Mouse (Mus musculus): ENCODE data around the gene Emc6.
A peak's percentile ranks its signal among the peaks of the same experiment; 100 is the strongest.

Emc6 gene

DNA sequence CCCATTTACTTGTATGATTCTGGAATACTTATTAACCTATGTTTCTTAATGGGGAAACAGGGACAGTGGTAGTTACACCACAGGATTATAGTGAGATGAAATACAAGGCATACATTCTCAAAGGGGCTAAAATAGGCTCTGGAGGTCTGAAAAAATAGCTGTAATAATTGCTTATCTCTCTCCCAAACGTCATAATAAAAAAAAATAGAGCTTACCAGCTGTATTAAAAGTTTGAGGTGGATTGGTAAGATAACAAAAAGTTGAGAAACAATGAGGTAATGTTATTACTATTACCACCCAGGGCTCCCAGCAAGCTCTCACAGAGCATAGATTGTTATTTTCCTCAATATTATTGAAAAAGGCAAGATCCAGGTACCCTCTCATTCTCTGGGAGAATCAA lies 21.4 kb upstream of the Emc6 start:
- Histone ChIP-seq H3K27me3 (ENCODE audit: control insufficient read depth, insufficient read depth, low read length, poor library complexity, severe bottlenecking) (no peaks in the 10 kb centered on the region), H3K36me3 (ENCODE audit: control insufficient read depth, insufficient read depth, low read length, poor library complexity, severe bottlenecking) (0 out of 2 replicates have a peak, but pooled peaks cover 2% of the 10 kb centered on the region)
- no peak for DNase-seq (ENCODE audit: low read depth, low spot score)

DNA sequence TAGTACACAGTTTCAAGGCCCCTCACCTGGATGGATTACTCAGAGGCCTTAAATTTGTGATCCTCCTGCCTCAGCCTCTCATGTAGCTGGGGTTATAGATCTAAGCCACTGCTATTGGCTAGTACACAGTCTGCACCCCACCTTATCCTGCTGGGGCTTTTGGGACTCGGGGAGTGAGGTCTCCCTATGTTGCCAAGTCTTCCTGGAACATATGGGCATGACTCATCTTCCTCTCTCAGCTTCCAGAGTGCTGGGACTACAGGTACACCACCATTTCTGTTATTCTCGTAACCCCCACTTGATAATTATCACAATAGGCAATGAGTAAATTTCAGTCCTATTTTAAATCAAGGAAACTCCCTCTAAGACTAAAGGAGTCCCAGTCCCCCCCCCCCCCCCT lies 17.6 kb upstream of the Emc6 start:
- Histone ChIP-seq H3K36me3 (ENCODE audit: control insufficient read depth, insufficient read depth, low read length, poor library complexity, severe bottlenecking) (peaks cover 2% of the 10 kb centered on the region; the same call in 1 of the 2 replicates), H3K27me3 (ENCODE audit: control insufficient read depth, insufficient read depth, low read length, poor library complexity, severe bottlenecking) (no peaks in the 10 kb centered on the region)
- no peak for DNase-seq (ENCODE audit: low read depth, low spot score)

DNA sequence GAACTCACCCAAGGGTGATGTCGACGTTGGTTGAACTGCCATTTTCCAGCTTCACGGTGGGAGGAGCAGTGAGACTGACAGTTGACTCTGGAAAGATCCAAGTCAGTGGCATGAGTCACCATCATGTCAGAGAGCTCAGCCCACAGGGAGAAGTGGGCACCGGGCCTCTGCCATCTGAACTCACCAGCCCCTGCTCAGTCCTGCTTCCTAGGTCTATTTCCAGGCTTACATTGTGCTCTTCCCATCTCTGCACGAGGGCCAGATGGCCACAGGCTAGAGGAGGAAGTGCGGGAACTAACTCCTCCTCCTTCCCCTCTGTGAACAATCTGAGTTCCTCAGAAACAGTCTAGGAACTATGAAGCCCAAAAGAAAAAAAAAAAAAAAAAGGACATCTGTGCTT lies 16.2 kb upstream of the Emc6 start:
- peaks cover 3% of the 10 kb centered on the region; the same call in 1 of the 2 replicates for H3K36me3 ChIP-seq (ENCODE audit: control insufficient read depth, insufficient read depth, low read length, poor library complexity, severe bottlenecking)
- DNase-seq (ENCODE audit: low read depth, low spot score): no peak
- H3K27me3 ChIP-seq (ENCODE audit: control insufficient read depth, insufficient read depth, low read length, poor library complexity, severe bottlenecking): no peaks in the 10 kb centered on the region

DNA sequence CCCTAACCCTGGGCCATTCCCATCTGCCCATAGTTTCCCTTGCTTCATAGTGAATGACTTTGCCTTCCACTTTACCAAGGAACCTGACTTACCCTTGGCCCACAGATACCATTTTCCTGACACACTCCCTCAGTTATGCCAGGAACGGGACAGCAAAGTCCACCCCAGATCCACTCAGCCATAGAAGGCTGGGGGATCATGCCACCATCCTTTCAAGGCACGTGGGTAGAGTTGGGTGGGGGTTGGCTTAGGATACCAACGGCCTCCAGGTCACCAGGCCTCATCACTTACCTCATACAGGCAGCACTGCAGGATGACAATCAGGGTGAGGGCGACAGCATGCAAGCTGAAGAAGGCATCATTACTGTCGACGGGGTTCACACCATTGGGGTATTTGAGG lies 10.4 kb upstream of the Emc6 start:
- Histone ChIP-seq H3K36me3 (ENCODE audit: control insufficient read depth, insufficient read depth, low read length, poor library complexity, severe bottlenecking) (peaks cover 5% of the 10 kb centered on the region), H3K27me3 (ENCODE audit: control insufficient read depth, insufficient read depth, low read length, poor library complexity, severe bottlenecking) (no peaks in the 10 kb centered on the region)
- DNase-seq (ENCODE audit: low read depth, low spot score): no peak

DNA sequence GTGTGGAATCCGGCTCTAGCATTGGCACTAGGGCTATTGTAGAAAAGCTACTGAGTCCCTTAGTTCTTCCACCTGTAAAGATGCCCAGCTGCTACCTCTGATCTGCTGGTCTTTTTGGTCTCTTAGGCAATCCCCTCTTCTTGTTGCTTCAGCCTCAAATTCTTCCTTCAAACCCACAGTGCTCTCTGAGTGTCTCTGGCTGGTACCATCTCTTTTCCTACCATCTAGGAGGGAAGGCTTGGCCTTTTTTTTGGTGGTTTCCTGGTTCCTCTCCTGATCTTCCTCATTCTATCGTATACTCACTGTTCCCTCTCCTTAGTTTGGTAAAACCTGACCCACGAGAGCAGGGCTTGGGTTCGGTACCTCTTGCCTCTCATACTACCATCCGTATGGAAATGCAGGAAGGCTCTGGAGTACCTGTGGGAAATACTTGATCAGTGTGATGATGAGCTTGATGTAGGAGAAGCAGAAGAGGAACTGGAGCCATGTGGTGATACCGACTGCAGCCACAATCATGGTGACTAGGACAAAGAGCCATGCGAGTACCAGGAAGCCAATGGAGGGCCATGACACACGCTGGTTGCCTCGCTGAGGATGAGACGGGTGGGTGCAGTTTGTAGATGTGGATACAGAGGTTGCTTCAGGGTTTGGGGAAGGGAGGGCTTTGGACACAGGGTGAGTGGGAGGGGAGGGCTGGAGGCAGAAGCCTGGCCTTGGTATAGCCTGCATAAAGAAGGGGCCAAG lies 9.2 kb upstream of the Emc6 start:
- Histone ChIP-seq H3K27me3 (ENCODE audit: control insufficient read depth, insufficient read depth, low read length, poor library complexity, severe bottlenecking) (no peaks in the 10 kb centered on the region), H3K36me3 (ENCODE audit: control insufficient read depth, insufficient read depth, low read length, poor library complexity, severe bottlenecking) (peaks cover 5% of the 10 kb centered on the region; the same call in 1 of the 2 replicates)
- DNase-seq (ENCODE audit: low read depth, low spot score): no peak

DNA sequence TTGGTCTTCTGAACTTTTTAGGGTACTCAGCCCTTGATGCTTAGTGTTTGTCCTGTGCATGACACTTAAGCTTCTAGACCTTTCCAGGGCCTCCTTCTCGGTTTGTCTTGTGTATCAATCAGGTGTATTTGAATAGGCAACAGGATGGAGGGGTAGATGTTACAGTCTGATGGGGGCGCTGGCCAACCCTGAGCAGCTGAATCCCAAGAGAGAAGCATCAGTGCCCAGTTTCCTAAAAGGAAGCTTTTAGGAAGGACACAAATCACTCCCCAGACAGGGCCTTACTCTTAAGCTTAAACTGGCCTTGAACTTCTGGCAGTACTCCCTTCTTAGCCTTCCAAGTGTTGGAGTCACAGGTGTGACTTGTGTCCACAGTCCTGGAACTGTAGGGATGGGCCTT lies 1.1 kb upstream of the Emc6 start:
- DNase-seq (ENCODE audit: low read depth, low spot score): peak; percentile 28
- no peaks in the 10 kb centered on the region for H3K27me3 ChIP-seq (ENCODE audit: control insufficient read depth, insufficient read depth, low read length, poor library complexity, severe bottlenecking)

DNA sequence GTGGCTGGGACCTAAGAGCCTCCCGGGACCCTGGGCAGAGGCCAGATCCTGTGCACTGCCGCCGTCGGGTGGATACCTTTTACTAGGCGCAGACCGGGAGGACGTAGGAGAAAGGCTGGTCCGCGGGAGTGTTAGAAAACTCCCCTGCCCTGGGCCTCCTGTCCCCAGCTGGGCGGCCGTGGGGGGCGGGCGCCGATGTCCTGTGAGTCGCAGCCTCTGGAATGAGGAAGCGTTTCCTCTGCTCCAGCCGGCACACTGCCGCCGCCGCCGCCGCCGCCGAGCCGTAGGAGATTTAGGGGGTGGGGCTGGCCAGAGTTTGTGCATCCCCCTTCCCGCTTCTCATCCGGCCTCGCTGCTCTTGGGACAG lies 655 bp upstream of the Emc6 start:
- H3K36me3 ChIP-seq (ENCODE audit: control insufficient read depth, insufficient read depth, low read length, poor library complexity, severe bottlenecking): no peaks in the 10 kb centered on the region
- DNase-seq (ENCODE audit: low read depth, low spot score): peak; percentile 26
- no peaks in the 10 kb centered on the region for H3K27me3 ChIP-seq (ENCODE audit: control insufficient read depth, insufficient read depth, low read length, poor library complexity, severe bottlenecking)

More for the DNA sequence above, 1.1 kb upstream of the Emc6 start:
- no peaks in the 10 kb centered on the region for H3K36me3 ChIP-seq (ENCODE audit: control insufficient read depth, insufficient read depth, low read length, poor library complexity, severe bottlenecking)

DNA sequence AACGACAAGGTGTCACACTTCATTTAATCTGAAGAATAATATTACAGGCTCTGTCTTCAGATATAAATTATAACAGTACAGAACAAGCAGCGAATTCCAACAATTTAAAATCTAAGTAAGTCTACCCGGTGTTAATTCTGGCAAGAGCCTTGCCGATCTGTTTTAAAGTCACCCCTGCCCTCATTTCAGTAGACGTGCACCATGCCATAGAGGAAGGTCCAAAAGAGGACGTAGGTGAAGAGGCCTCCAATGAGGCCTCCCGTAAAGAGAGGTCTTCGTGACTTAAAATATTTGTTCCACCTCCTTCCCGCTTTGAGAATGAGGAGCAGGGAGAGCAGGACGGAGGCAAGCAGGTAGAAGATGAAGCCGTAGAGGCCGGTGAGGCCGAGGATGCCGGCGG lies 651 bp downstream of the Emc6 start:
- Histone ChIP-seq H3K27me3 (ENCODE audit: control insufficient read depth, insufficient read depth, low read length, poor library complexity, severe bottlenecking) (no peaks in the 10 kb centered on the region), H3K36me3 (ENCODE audit: control insufficient read depth, insufficient read depth, low read length, poor library complexity, severe bottlenecking) (no peaks in the 10 kb centered on the region)
- peak; percentile 22 for DNase-seq (ENCODE audit: low read depth, low spot score)

DNA sequence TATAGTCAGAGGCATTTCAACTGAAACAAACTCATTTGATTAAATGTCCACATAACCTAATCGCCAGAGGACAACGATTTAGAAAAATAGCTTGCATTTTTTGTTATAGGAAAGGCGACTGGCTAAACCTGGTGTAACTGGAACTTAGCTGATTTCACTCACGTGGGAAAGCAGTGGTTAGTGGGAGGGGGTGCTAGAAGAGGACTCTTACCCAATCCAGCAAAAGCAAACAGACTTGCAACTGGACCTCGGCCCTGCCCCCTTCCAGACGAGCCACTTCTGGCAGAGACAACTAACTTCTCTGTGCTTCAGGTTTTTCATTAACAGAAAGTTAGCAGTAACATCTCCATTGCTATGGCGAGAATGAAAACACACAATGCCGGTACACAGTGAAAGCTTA lies 1.2 kb downstream of the Emc6 start:
- Histone ChIP-seq H3K36me3 (ENCODE audit: control insufficient read depth, insufficient read depth, low read length, poor library complexity, severe bottlenecking) (no peaks in the 10 kb centered on the region), H3K27me3 (ENCODE audit: control insufficient read depth, insufficient read depth, low read length, poor library complexity, severe bottlenecking) (no peaks in the 10 kb centered on the region)
- no peak for DNase-seq (ENCODE audit: low read depth, low spot score)

DNA sequence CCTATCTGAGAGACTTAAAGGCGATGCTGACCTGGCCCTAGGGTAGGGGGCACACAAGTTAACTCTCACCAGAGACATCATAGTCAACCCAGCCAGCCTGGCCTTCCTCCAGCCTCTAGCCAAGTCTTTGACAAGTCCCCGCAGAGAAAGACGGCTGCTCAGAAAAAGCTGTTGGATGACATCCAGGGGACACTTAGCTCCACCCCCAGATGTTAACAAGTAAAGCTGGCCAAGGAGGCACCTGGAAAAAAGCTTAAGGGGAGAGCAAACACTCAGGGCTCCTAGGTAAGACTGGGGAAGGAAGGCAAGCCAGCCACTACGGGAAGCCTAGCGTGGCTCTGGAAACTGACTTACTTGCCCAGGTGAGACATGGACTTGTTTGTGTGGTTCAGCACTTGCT lies 4.7 kb downstream of the Emc6 start:
- no peaks in the 10 kb centered on the region for H3K27me3 ChIP-seq (ENCODE audit: control insufficient read depth, insufficient read depth, low read length, poor library complexity, severe bottlenecking)
- H3K36me3 ChIP-seq (ENCODE audit: control insufficient read depth, insufficient read depth, low read length, poor library complexity, severe bottlenecking): no peaks in the 10 kb centered on the region
- no peak for DNase-seq (ENCODE audit: low read depth, low spot score)

DNA sequence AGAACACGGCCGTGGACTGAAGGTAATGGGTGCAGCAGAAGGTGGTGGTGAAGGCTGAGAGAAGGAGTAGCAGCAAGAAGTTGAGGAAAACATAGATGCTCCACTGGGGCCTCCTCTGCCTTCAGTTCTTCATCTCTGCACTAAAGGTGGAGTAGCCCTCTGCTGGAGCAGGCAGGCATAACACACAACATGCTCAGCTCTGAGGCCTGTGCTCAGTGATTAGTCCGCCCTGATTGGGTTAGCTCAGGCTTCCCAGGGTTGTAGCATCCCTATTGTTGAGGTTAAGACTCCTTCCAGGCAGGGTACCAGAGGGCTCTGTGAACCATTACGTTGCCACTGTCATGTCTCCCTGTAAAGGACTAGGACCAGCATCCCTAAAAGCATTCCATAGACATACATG lies 7.6 kb downstream of the Emc6 start:
- Histone ChIP-seq H3K27me3 (ENCODE audit: control insufficient read depth, insufficient read depth, low read length, poor library complexity, severe bottlenecking) (no peaks in the 10 kb centered on the region), H3K36me3 (ENCODE audit: control insufficient read depth, insufficient read depth, low read length, poor library complexity, severe bottlenecking) (no peaks in the 10 kb centered on the region)
- peak; percentile 69 for DNase-seq (ENCODE audit: low read depth, low spot score)

DNA sequence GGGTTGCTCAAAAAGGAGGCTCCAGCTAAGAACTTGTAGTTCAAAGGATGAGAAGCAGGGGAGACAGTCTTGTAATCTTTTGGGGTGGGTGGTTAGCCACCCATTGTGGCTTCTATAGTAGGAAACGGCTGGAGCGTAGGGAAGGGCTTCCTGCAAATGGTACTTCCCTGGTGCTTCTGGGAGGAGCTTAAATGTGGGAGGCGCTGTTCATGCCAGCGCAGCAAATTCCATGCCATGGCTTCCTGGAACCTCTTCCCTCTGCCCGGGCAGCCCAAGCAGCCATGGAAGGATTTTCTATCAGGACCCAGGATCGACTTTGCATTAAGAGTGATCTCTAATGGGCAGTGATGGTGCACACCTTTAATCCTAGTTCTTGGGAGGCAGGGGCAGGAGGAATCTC lies 8.3 kb downstream of the Emc6 start:
- Histone ChIP-seq H3K27me3 (ENCODE audit: control insufficient read depth, insufficient read depth, low read length, poor library complexity, severe bottlenecking) (no peaks in the 10 kb centered on the region), H3K36me3 (ENCODE audit: control insufficient read depth, insufficient read depth, low read length, poor library complexity, severe bottlenecking) (no peaks in the 10 kb centered on the region)
- no peak for DNase-seq (ENCODE audit: low read depth, low spot score)

DNA sequence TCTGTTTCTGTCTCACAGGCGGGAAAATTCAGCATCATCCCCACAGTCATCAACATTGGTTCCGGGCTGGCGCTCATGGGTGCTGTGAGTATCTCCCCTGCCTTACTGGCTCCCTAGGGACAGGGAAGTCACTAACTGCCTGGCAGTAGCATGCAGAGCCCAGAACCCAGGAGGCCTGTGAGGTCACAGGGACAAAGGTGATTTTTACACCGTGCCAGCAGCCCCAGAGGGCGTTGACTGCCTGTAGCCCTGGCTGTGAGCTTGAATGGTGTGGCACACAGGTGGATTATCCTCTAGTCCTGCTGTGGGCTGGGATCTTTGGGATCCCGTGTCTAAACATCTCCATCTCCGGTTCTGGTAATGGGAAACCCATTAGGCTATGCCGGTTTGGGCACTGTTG lies 8.8 kb downstream of the Emc6 start:
- H3K27me3 ChIP-seq (ENCODE audit: control insufficient read depth, insufficient read depth, low read length, poor library complexity, severe bottlenecking): no peaks in the 10 kb centered on the region

DNA sequence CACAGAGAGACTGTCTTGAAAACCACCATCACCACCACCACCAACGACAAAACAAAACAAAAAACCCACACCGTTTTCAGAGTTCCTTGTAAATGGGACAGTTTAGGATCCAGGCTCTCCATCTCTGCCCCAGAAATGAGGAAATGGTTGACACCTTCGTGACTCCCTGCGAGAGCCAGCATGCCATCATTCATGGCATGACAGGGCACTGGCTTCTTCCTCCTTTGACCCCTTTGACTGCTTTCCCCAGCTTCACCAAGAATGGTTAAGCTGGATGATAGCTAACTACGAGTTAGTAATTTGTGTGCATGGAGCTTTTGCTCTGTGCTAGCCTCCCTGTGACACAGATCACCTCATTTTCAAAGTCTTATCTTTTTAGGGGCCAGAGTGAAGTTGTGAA lies 14.6 kb downstream of the Emc6 start:
- Histone ChIP-seq H3K27me3 (ENCODE audit: control insufficient read depth, insufficient read depth, low read length, poor library complexity, severe bottlenecking) (no peaks in the 10 kb centered on the region), H3K36me3 (ENCODE audit: control insufficient read depth, insufficient read depth, low read length, poor library complexity, severe bottlenecking) (no peaks in the 10 kb centered on the region)
- no peak for DNase-seq (ENCODE audit: low read depth, low spot score)

More for the DNA sequence above, 8.8 kb downstream of the Emc6 start:
- no peak for DNase-seq (ENCODE audit: low read depth, low spot score)
- H3K36me3 ChIP-seq (ENCODE audit: control insufficient read depth, insufficient read depth, low read length, poor library complexity, severe bottlenecking): no peaks in the 10 kb centered on the region

DNA sequence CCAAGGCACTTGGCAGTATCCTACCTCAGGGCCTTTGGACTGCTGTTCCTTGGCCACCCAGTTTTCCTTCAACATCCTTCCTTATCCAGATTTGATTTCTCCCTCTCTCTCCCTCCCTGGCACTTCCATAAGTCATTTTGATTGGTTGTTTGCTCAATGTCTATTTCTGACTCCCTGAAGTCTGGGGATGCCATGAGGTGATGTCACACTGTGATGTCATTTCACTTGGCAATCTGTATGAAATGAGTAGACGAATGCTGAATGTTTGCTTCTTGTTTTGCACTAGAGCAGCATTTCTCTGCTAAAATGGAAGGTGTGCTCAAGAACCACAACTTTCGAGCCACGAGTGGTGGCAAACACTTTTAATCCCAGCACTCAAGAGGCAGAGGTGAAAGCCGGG lies 15.2 kb downstream of the Emc6 start:
- no peak for DNase-seq (ENCODE audit: low read depth, low spot score)
- Histone ChIP-seq H3K36me3 (ENCODE audit: control insufficient read depth, insufficient read depth, low read length, poor library complexity, severe bottlenecking) (no peaks in the 10 kb centered on the region), H3K27me3 (ENCODE audit: control insufficient read depth, insufficient read depth, low read length, poor library complexity, severe bottlenecking) (no peaks in the 10 kb centered on the region)

DNA sequence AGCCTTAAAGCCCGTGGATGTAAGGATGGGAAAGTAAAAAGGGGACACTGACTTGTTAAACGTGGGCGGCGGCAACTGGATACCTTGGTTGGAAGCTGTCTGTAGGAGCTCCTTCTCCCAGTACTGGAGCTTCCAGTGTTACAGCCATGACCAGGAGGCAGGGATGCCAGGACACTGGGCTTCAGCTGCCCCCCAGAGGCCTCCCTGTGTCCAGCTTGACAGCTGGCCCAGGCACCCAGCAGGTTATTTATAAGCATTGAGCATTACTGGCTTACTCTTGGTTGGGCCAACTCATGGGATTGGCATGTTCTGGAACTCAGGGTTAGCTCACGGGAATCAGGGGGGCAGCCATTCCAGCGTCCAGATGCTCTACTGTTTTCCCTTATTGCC lies 16.0 kb downstream of the Emc6 start:
- H3K27me3 ChIP-seq (ENCODE audit: control insufficient read depth, insufficient read depth, low read length, poor library complexity, severe bottlenecking): no peaks in the 10 kb centered on the region
- no peak for DNase-seq (ENCODE audit: low read depth, low spot score)
- no peaks in the 10 kb centered on the region for H3K36me3 ChIP-seq (ENCODE audit: control insufficient read depth, insufficient read depth, low read length, poor library complexity, severe bottlenecking)
